Mouse (Mus musculus) heart, adult 11 months (tissue): ENCODE measurements around the gene Defb7.

Experiments used
- DNase-seq: peaks from one replicate; pipeline ENCODE4 v3.0.0; 2022

The Defb7 gene

DNA sequence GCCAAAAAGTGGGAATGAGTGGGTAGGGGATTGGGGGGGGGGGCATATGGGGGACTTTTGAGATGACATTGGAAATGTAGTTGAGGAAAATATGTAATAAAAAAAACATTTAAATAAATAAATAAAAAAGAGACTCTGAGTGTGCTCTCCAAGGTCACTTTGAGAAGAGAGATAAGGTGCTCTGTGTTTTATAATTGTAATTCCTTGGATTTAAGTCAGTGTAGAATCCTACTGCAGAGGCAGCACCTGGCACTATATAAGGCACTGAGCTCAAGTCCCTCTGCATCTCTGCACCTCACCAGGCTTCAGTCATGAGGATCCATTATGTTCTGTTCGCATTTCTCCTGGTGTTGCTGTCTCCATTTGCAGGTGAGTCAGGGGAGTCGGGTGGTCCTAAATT, at the start of gene Defb7:
Defb7 (plus strand) TSS at position 301 of the 400 bp plus-strand sequence.
- no peak for DNase-seq

DNA sequence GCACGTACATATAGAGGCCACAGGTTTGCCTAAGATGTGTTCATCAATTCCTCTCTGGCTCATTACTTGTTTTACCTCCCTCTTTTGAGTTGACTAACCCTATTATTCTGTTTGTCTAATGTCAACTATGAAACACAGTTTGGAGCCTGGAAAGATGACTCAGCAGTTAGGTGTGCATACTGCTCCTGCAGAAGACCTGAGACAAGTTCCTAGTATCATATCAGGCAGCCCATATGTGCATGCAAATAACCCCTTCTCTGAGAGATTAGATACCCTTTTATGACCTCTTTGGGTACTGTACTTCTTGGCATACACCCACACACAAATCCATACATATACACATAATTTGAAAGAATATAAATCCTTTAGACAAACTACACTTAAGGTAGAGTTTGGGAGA, 48.5 kb upstream of the Defb7 start:
- no peak for DNase-seq

DNA sequence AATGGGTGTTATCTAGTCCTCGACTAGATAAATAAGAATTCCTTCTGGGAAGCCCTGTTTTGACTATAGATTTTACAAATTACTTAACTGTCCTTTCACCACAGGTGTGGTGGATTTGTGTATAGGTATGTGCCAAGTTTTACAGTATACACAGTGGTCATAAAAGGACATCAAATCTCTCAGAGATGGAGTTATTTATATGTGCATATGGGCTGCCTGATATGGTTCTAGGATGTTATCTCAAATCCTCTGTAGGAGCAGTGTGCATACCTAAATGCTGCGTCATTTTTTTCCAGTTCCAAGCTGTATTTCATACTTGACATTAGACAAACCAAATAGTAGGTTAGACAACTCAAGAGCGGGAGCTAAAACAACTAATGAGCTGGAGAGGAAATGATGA, 33.5 kb upstream of the Defb7 start:
- DNase-seq: no peak

DNA sequence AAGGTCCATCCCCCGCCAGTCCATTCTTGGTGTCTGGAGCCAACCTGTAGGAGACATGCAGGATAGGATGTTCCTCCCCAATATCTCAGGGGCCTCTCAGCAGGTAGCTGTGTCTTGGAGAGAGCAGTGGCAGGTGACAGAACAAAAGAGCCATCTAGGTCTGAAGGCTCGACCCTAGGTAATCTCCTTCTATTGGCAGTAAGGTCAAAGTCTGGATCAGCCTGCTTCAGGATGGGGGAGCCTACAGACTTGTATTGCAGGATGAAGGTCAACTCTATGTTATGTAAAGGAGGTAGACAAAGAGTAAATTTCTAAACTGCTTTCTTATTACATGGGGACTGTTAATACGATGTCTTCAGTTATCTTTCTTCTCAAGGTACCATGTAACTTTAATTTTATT, 25.9 kb upstream of the Defb7 start:
- DNase-seq: no peak

DNA sequence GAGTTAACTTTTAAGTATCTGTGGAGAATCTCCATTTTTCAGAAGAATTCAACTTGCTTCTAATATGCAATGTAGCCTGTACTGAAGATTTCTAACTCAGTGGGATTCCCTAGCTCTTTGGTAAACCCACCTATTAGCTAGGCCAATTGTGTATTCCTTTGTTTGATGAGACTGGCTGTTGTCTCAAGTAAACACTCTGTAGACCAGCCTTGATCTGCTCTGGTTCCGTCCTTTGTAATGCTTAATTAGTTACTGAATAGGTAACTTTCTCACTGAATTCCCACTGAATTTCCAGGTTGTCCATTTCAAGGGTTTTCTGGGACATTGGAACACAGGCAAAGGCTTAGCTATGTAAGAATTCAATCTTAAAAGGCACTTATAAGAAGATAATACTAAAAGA, 5.6 kb downstream of the Defb7 start:
- no peak for DNase-seq

DNA sequence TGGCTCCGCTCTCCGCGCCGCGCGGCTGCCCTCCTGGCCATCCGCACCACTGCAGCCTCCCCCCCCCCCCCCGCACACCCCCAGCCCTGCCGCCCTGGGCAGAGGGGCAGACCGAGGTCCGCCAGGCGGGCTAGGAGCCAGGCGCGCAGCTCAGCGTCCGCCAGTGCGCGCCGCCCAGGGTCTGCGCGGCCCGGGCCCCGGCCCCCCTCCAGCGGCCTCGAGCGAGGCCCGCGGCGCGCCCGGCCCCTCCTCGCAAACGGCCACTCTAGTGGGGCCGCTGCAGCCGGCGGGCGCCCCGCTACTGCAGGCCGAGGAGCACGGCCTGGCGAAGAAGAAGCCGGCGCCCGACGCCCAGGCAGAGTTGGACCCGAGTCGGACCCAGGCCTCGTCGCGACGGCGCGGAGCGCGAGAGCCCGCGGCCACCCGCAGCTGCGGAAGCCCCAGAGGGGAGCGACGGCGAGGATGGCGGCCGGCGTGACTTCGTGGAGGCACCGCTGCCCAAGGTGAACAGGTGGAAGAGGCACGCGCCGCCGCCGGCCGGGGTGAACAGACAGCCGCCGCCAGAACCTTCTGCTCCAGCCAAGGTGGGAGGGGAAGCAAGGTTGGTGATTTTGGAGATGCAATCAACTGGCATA, 40.4 kb downstream of the Defb7 start:
- DNase-seq: peak; percentile 55

DNA sequence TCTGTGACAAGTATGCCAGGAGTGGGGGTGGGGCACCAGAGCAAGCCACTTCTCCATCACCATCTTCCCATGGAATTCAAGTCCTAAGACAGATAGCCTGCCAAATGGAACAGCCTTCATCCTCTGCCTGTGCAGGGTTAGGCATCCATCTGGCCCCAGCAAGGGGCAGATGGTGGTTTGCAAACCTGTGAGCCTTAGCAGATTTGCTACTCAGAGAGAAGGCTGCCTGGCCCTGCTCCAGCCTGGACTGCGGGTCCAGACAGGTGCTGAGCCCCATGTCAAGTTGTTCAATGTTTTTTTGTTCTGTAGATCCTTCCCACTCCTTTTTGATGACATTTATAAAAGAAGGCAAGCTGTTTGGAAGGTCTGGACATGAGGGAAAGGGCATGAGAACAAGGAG, 45.5 kb downstream of the Defb7 start:
- DNase-seq: no peak
